Mouse (Mus musculus) kidney, adult 18-20 months (tissue): ENCODE data around the gene Dusp5.
A peak's percentile ranks its signal among the peaks of the same experiment; 100 is the strongest.
"Not testable (repeated sequence)": the region's sequence is repeated elsewhere in the genome, so short reads cannot be mapped to it uniquely, and the experiment has no call there.

Experiments
- DNase-seq: peaks from one replicate; pipeline ENCODE4 v3.0.0; 2021

Gene Dusp5

DNA sequence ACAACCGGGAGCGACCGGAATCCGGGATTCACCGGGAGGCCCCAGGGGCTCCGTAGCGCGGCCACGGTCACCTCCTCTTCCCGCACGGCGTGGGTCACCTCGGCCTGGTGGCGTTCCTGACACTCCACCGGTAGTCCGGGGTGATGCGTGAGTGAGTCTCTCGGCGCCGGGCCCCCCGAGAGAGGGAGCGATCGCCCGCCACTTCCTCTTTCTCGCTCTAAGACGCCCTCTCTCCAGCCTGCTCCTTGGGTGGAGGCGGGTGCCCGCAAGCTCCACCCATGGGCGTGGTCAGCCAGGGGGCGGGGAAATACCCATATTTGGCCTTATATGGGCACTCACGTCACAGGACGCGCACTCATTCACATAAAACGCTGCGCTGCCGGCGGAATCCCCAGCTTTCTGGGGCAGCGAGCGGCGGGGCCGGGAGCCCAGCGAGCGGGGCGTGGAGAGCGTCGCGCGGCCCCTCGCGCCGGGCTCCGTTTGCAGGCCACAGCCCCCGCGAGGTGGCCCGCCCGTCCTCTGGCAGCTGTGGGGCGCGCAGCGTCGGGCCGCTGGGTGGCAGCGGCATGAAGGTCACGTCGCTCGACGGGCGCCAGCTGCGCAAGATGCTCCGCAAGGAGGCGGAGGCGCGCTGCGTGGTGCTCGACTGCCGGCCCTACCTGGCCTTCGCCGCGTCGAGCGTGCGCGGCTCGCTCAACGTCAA, at the start of gene Dusp5:
Dusp5 (plus strand) TSS at position 358 of the 703 bp plus-strand sequence.
- peak; percentile 98 for DNase-seq

DNA sequence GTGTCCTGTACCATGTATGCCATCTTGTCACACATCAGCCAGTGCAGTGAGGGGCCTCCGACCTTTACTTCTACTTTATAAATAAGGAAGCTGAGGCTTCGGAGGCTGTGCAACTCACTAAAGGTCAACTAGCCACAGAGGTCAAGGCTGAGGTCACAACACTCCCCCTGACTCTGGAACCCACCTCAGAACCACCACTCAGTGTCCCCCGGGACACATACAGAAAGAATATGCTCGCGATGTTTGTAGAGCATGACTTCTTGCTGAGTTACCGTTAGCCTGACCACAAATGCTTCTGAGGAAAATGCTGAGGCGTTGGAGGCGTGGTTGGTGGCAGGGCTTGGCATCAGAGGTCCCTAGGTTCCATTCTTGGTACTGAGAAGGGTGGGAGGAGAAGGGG, 49.3 kb upstream of the Dusp5 start:
- no peak for DNase-seq

DNA sequence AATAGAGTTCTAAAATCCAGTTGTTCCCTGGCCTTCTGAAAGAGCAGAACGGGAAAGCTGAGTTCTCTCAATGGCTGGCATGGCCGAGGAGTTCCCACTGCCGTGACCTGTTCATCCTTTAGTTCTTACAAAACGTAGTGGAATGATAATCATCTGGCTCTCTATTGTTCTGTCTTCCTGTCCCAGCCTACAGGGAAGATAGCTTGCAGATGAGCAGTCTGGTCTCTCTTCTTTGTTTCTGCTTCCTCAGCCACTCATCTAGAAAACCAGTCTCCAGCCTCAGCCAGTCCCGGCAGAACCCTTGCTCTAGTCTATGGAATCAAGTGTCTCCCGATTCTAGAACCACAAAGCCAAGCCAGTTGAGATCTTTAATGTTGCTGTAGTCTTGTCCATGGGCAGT, 46.8 kb upstream of the Dusp5 start:
- DNase-seq = no peak

DNA sequence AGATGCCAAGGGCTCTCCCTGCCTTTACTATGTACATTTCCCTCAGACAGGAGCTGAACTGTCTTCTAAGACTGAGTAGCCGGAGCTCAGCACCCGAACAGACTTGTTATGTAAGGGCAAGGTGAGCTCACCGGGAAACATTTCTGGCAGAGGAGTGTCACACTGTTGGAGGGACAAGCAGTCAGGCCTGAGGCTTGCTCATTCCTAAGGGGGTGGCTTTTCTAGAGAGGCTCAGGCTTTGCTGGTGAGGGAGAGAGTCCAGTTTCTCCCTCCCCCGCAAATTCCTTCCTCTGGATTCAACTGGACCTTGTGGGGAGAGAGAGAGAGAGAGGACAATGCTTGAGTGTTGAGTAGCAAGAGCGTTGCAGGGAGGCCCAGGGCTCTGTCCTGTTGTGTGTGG, 46.4 kb upstream of the Dusp5 start:
- no peak for DNase-seq

DNA sequence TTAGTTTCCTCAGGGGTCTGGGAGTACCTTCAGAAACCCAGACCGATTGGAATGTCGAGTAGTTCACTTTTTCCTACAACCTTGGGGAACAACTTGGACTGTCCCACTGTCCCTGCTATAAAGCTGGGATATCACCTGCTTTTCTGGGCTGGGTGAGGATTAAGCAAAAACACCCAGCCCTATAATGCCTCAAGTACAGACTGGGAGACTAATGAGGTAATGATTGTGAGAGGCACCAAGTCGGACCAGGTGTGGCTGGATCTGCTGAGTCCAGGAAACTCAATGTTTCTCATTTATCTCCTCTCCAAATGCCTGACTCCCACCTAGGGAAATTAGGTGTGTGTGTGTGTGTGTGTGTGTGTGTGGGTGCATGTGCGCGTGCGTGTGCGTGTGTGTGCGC, 44.9 kb upstream of the Dusp5 start:
- DNase-seq = no peak

DNA sequence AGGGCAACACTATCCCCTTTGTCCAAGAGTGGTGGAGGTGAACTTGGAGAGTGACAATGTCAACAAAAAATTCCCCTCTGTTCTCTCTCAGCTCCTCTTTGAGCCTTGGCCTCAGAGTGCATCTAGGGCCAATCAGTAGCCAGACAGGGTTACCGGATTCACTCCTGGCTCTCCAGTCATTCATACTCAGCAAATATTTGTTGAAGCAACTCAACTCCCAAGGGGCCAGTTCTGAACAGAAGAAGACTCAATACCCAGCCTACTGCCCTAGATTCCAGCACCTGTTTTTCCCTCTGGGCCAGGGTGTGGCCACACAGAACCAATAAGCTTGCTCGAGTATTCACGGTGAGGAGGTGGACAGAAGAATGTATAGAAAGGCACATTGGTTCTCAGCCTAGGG, 44.0 kb upstream of the Dusp5 start:
- no peak for DNase-seq

DNA sequence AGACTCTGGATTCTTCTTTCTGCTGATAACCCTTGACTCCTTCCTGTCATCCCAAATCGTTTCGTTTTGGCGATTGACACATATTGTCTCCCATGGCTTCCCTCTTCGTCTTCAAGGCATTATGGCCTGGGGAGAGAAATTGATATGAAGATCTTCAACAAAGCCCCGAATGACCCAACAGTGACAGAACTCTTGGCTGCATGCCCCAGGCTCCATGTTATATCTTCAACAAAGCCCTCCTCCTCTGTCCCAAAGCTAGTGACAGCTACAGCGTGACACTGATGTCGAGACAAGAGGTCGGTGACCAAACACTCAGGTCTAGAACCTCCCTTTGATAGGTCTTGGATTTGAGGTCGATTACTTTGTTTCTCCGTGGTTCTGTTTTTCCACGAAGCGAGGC, 39.7 kb upstream of the Dusp5 start:
- no peak for DNase-seq

DNA sequence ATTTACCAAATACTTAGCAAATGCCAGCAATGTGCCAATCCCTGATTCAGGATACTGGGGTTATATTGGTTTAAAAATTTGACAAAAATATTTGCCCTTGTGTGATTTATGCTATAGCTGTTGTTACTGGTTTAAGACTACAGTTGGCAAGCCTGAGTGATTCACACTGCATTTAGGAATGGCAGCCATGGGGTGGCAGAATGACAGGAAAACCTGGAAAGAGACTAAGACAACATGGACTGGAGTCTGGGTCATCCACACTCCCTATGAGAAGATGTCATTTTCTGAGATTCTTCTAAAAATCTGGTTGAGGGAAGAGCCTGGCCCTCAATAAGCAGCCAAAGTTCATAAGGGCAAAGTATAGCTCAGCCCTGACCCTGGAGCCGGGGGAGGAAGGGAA, 39.0 kb upstream of the Dusp5 start:
- DNase-seq = no peak

DNA sequence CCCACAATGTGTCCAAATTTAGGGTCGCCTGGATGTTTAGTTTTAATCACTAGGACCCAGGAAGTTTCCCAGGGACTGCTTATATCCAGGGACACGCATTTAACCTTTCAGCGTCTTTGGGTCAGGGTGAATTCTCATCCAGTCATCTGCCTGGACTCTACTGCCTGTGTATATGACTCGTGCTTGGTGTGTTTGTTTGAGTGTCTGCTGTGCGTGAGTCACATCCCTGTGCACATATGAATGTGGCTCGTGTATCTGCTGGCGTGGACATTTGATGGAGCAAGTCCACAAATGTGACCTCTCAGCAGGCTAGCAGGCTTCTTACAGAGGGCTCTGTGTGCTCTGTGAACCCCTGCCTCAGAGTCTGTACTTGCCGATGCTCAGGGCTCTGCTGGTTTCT, 38.0 kb upstream of the Dusp5 start:
- DNase-seq = no peak

DNA sequence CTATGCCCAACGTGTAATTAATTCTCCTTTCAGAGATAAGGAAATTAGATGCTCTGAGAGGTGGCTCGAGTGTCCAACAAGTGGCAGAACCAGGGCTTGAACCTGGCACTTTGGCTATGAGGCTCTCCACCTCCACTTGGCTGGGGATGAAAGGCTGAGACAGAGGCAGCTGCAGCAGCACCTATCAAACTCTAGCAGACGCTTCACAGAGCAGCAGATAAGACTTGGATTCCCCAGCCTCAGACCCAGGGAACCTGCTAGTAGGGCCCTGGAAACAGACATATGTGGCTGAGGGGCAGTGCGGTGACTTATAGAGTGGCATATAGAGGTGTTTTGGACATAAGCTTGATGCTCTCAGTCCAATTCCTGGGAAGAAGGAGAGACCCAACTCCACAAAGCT, 36.4 kb upstream of the Dusp5 start:
- DNase-seq = no peak

DNA sequence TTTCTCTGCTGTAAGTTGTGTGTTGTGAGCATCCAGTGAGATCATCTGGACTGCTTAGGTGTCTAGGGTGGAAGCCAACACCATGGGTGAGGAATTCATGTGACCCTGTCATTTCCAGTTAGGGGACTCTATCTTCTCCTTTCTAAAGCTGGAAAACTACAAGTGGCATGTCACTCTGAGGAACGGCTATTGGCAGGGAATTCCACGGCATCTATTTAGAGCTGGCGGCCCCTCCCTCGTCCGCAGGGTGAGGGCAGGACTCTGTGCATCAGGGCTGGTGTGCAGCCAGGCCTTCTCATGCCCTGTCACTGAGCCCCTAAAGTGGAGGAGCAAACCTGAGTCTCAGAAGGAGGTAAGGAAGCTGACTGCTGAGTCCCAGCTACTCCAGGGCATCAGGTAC, 35.0 kb upstream of the Dusp5 start:
- no peak for DNase-seq

DNA sequence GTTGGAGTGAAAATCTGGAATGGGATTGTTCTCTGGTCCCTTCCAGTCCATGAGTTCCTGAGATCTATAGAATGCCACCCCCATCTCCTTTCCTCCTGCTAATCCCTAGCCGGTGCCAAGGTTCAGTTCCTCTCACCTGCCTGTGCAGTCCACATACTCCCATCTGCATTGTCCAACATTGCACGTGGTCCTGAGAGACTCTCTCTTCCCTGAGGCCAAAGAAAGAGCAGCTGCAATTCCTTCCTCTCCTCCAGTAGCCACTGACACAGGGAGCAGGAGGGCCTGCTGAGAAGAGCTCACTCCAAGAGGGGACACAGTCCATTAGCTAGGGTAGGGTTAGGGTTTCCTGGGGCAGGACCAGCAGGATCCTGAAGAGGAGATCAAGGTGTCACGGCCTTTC, 31.0 kb upstream of the Dusp5 start:
- no peak for DNase-seq

DNA sequence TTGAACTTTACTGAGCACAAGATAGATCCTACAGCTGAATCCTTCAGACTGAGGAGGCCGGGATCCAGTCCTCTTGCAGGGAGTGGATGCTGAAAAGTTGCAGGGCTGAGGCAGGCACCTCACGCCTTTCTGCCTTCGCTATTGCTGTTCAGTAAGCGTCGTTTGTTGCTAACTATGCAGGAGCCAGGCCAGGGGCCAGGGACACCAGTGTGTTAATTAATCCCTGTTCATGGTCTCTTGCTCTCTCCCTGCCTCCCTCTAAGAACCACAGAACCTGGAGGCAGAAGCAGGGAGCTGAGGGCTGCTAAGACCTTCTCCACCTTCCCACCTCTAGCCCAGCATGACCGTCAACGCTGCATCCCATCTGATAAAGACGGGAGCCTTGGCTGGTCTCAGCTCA, 29.9 kb upstream of the Dusp5 start:
- no peak for DNase-seq

DNA sequence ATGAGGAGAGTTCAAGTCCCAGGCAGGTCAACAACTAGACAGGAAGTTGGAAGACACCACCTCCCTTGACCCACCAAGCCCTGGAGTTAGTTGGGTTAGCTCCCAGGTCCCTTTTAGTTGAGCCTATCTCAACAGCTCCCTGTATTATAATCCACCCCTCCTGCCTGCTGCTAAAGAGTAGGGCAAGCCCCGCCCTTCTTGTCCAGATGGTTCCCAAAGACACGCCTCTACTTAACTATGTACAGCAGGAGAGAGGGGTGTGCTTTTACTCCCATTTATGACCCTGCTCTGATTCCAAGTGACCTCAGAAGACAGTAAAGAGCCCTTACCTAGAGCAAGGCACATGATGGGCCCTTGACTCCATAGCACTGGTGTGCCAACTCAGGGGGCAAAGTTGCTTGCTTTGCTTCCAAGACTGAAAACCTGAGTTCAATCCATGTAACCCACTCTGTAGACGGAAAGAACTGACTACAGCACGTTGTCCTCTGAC, 29.4 kb upstream of the Dusp5 start:
- peak; percentile 19 for DNase-seq

DNA sequence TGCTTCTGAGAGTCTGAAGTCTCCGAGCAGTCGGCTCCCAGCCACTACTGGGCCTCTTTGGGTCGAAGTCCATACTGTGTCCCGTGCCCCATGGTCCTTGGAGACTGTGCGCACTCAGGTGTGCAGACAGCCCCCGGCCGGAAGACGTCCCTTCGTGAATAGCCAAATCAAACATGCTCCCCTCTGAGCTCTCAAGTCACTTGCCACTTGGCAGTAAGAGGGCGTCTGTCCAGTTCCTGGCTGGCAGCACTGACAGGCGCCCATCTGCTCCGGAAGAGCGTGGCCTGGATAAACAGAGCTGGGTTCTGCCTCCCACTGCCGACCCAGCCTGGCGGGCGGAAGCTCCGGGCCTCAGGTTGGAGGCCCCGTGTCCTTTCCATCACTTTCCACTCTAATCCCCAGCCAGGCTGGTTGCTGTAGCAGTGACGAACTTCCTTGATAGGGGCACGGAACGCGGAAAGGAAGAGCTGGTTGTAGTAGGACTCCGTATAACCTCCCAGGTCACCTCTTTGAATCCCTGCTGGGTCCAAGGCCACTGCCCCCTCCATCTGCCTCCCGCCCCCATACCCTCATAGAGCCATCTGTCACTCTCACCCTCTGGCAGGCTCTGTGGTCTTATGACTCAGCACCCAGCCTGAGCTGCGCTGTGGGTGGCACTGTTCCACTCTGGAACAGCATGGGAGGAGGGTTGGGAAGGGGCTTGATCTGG, 28.5 kb upstream of the Dusp5 start:
- DNase-seq = peak; percentile 76

DNA sequence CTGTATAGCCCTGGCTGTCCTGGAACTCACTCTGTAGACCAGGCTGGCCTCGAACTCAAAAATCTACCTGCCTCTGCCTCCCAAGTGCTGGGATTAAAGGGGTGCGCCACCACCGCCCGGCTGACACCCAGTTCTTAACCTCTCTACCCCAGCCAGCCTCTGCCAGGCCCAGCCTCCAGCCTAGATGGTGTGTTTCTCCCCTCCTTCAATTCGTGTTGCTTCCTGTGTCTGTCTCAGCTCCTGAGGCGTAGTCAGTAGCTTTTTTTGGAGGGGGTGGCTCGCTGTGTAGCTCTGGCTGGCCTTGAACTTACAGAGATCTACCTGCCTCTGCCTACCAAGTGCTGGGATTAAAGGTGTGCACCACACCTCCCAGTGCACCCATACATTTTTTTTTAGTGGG, 27.7 kb upstream of the Dusp5 start:
- DNase-seq = not testable (repeated sequence)

DNA sequence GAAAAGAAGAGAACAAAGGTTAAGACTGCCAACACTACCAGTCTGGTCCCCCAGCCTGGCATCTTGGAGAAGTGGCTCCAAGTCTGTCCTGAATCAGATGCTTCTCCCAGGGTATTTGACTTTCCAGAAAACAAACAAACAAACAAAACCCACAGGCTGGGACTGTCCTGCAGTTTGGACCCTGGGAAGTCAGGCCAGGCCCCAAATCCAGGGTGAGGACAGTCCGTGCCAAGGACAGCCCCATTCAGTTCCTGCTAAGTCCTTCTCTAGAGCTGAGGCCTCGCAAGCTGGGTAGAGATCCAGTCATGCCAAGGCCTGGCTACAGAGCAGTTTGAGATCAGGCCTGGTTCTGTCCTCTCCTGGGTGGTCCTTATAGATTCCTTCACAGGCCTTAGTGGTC, 27.1 kb upstream of the Dusp5 start:
- no peak for DNase-seq

DNA sequence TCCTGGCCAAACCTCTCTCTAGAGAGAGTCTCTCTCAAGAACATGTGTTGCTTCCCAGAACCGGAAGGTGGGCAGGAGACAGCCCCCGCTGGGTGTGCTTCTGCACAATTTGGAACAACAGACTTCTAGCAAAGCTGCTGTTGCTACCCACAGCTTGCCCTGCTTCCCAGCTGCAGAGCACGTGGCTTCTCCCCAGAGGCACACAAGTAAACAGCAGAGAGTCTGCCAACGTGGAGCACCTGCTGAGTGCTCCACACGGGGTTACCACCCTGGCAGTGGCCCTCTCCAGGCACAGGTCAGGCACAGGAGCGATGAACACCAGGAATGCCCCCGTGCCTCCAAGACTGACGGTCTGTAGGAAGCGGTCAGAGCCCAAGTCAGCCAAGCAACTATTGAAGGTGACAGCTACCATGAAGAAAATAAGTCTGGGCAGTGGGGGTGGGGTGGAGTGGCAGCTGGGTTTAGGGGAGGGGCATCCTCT, 26.0 kb upstream of the Dusp5 start:
- DNase-seq = no peak

DNA sequence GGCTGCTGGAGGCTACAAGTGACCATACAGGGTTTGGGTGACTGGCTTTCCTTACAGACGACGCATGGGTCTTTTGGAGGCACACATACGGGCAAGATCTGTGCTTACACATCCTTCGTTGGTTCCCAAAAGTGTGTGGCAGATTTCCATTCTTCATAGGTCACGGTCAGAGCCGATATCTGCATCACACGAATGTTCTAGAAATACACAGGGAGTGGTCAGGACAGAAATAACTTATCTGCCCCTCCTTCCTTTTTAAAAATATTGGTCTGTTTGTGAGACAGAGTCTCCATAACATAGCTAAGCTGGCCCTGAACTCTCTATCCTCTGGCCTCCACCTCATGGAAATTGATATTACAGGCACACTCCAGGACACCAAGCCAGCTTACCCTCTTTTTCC, 24.7 kb upstream of the Dusp5 start:
- no peak for DNase-seq

DNA sequence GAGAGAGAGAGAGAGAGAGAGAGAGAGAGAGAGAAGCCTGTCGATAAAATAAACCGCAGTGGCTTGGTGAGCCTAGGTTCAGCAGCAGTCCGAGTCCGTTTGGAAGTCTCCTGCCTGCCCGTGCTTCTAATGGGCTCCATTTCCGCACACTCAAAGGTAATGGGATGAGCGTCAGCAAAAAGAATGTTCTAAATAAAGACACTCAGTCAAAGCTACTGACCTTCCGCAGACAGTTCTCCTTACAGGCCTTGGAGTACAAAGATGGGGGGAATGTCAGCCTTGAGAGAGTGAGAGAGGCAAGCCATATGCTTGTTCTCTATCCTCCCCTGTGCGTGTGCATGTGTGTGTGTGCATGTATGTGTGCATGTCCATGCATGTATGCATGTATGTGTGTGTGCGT, 23.2 kb upstream of the Dusp5 start:
- no peak for DNase-seq

DNA sequence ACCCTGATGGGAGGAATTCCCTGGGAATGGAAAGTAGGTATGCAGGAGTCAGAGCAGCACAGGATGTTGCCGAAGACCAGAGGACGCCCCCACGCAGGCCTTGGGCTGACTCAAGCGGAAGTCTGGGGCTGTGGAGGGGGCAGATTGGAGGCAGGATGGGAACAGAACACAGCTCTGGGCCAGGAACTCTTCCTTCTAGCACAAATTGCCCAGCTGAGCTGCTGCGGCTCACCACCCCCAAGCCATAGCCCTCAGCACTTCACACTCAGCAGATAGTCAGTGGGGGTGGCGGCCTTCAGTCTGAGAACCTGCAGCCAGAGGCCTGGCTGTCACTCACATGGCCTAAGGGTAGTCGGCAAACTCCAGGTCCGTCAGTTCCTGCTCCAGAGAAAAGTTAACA, 21.4 kb upstream of the Dusp5 start:
- DNase-seq = no peak

DNA sequence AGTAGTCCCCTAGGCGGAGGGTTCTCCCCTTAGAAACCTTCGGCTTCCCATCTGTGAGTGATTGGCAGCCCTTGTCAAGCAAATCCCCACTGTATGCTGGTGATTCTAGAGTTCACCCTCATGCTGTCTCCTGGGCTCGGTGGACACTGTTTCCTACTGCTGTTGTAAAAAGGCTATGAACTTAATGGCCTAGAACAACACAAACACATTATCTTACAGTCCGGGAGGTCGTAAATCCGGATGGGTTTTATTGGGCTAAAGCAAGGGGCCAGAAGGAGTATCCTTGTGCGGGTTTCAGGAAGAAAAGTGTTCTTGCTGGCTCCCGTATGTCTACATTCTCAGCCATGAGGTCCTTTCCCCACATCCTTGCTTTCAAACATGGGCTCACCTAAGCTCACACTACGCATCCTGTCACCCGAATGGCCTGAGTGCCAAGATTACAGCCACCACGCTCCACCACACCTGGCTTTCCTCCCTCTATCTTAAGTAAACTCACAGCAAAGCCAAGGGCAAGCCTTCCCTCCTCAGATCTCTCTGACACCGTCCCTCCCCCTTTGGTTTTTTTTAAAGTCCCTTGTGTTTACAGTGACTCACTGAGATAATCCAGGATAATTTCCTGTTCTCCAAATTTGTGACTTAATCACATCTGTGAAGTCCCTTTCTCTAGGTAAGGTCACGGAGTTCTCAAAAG, 17.5 kb upstream of the Dusp5 start:
- no peak for DNase-seq

DNA sequence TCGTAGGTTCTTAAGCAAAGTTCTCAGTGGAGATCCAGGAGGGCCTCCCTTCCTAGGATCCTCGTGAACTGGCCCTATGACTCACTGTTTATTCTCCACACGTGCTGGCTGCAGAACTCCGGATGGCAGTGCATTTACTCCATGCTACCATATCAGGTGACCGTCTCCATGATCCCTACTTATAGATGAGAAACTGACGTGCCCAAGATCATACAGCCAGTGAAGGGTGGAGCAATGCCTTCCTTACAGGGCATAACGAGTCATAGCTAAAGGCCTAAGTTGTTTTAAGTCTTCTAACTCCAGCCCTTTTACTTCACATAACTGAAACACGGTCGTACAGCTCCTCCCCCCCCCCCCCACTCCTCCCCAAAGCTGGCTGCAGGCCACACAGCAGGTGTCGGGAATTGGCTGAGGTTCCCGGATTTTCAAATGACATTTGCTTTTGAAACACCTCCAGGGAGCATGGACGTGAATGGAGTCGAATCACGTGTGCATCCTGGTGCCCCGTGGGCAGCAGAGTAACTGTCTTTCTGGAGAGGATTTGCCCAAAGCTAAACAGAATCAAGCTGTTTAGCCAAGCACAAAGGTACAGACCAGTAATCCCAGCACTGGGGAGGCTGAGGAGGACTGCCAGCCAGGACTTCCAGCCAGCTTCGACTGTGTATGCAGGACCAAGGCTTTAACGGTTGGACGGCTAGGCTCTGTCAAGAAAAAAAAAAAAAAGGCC, 11.4 kb upstream of the Dusp5 start:
- peak; percentile 24 for DNase-seq
